Mouse (Mus musculus): ENCODE measurements at regions not wholly inside any gene's neighbourhood (a gene's known extent, or its start where the extent isn't known, plus 50 kb on each side); places are given as distances from the start of the nearest gene placed in this dataset.

- ChIA-PET CTCF (no interaction called here), POLR2A (interaction anchor here in 3 of 4 experiments (0.5 to 1.1 kb wide), 3 partner anchors 203 to 494 kb away, joined by 3 to 8 read pairs (median 3); no protein-coding TSS in a partner anchor)
Measured at GRCm38 (mm10) chrX:11802074-11802899, 357.9 kb downstream of the Bcor start.

GRCm38 (mm10) chrX:11803239-11803638 is 356.9 kb downstream of the Bcor start:
- ChIA-PET POLR2A (interaction anchor here in 2 of 4 experiments (0.6 to 1.1 kb wide), 2 partner anchors 10 to 202 kb away, joined by 3 to 6 read pairs; no protein-coding TSS in a partner anchor), CTCF (interaction anchor here in 1 of 4 experiments (0.9 kb wide), 1 partner anchor 545 kb away, joined by 4 read pairs; no protein-coding TSS in a partner anchor)

GRCm38 (mm10) chrX:11806896-11807252 is 353.3 kb downstream of the Bcor start:
- CTCF ChIA-PET, result interaction anchor here in 1 of 4 experiments (0.6 kb wide), 1 partner anchor 22 kb away, joined by 10 read pairs; no protein-coding TSS in a partner anchor
- POLR2A ChIA-PET, result interaction anchor here in 1 of 4 experiments (0.6 to 0.9 kb wide), 3 partner anchors 46 to 353 kb away, joined by 3 read pairs; no protein-coding TSS in a partner anchor

- ChIA-PET POLR2A (interaction anchor here (0.5 to 1.4 kb wide), 6 partner anchors 20 to 279 kb away, joined by 3 to 4 read pairs (median 4); no protein-coding TSS in a partner anchor), CTCF (no interaction called here)
Measured at GRCm38 (mm10) chrX:11807253-11807882, 352.8 kb downstream of the Bcor start.

GRCm38 (mm10) chrX:11807883-11808262 is 352.3 kb downstream of the Bcor start:
- CTCF ChIA-PET, result interaction anchor here in 1 of 4 experiments (0.6 kb wide), 1 partner anchor 32 kb away, joined by 5 read pairs; no protein-coding TSS in a partner anchor
- POLR2A ChIA-PET, result interaction anchor here (0.5 to 1.4 kb wide), 7 partner anchors 19 to 283 kb away, joined by 3 to 4 read pairs (median 3); no protein-coding TSS in a partner anchor

GRCm38 (mm10) chrX:11808911-11809310 is 351.2 kb downstream of the Bcor start:
- CTCF ChIA-PET, result no interaction called here
- POLR2A ChIA-PET, result interaction anchor here in 2 of 4 experiments (0.9 to 1.4 kb wide), 2 partner anchors 278 to 282 kb away, joined by 3 to 4 read pairs; no protein-coding TSS in a partner anchor

GRCm38 (mm10) chrX:11814861-11815260 is 345.3 kb downstream of the Bcor start:
- CTCF ChIA-PET, result no interaction called here
- POLR2A ChIA-PET, result no interaction called here

GRCm38 (mm10) chrX:11815864-11816263 is 344.3 kb downstream of the Bcor start:
- CTCF ChIA-PET, result interaction anchor here in 1 of 4 experiments (0.5 to 0.6 kb wide), 2 partner anchors 23 to 291 kb away, joined by 3 read pairs; no protein-coding TSS in a partner anchor
- POLR2A ChIA-PET, result no interaction called here

- ChIA-PET POLR2A (no interaction called here), CTCF (no interaction called here)
Measured at GRCm38 (mm10) chrX:11818634-11819033, 341.5 kb downstream of the Bcor start.

GRCm38 (mm10) chrX:11821165-11821564 is 339.0 kb downstream of the Bcor start:
- ChIA-PET CTCF (no interaction called here), POLR2A (interaction anchor here in 1 of 4 experiments (0.6 kb wide), 1 partner anchor 49 kb away, joined by 3 read pairs; no protein-coding TSS in a partner anchor)

- ChIA-PET CTCF (interaction anchor here in 1 of 4 experiments (0.7 kb wide), 1 partner anchor 40 kb away, joined by 4 read pairs; no protein-coding TSS in a partner anchor), POLR2A (interaction anchor here in 1 of 4 experiments (0.6 kb wide), 1 partner anchor 48 kb away, joined by 3 read pairs; no protein-coding TSS in a partner anchor)
Measured at GRCm38 (mm10) chrX:11821880-11822768, 338.0 kb downstream of the Bcor start.

GRCm38 (mm10) chrX:11825948-11826347 is 334.2 kb downstream of the Bcor start:
- CTCF ChIA-PET, result no interaction called here
- POLR2A ChIA-PET, result no interaction called here

- ChIA-PET CTCF (no interaction called here), POLR2A (interaction anchor here in 1 of 4 experiments (0.7 kb wide), 1 partner anchor 19 kb away, joined by 4 read pairs; no protein-coding TSS in a partner anchor)
Measured at GRCm38 (mm10) chrX:11826737-11827408, 333.3 kb downstream of the Bcor start.

- POLR2A ChIA-PET, result no interaction called here
- CTCF ChIA-PET, result no interaction called here
Measured at GRCm38 (mm10) chrX:11829411-11830002, 330.6 kb downstream of the Bcor start.

GRCm38 (mm10) chrX:11837566-11837965 is 322.6 kb downstream of the Bcor start:
- ChIA-PET POLR2A (no interaction called here), CTCF (no interaction called here)

- ChIA-PET CTCF (interaction anchor here in 3 of 4 experiments (0.6 to 0.7 kb wide), 3 partner anchors 24 to 640 kb away, joined by 3 to 5 read pairs (median 3); no protein-coding TSS in a partner anchor), POLR2A (interaction anchor here in 1 of 4 experiments (1.2 kb wide), 1 partner anchor 47 kb away, joined by 4 read pairs; no protein-coding TSS in a partner anchor)
Measured at GRCm38 (mm10) chrX:11839665-11840245, 320.4 kb downstream of the Bcor start.

GRCm38 (mm10) chrX:11840319-11841035 is 319.7 kb downstream of the Bcor start:
- ChIA-PET POLR2A (interaction anchor here in 1 of 4 experiments (1.2 kb wide), 1 partner anchor 48 kb away, joined by 4 read pairs; no protein-coding TSS in a partner anchor), CTCF (interaction anchor here in 1 of 4 experiments (0.6 kb wide), 1 partner anchor 640 kb away, joined by 3 read pairs; no protein-coding TSS in a partner anchor)

Data from embryonic stem cell, embryonic (primary cell).